Mouse (Mus musculus): ENCODE measurements around the gene Gm11634. TPM values are rescaled to one million over a fixed set of nuclear protein-coding genes. Genes with fewer than 3 reads are reported as not detected.

Gene Gm11634
- total RNA-seq, 2 experiments from 2014 or later, result not detected

GRCm38 (mm10) chr11:101581081-101581764, 17.8 kb downstream of the Gm11634 start:
- no peak for ATAC-seq (replicated peaks; ENCODE audit: low FRiP score, poor library complexity, severe bottlenecking)

- ATAC-seq (replicated peaks; ENCODE audit: low FRiP score, poor library complexity, severe bottlenecking), result no peak
Observed at GRCm38 (mm10) chr11:101576116-101576515, 22.9 kb downstream of the Gm11634 start.

- no peak for ATAC-seq (replicated peaks; ENCODE audit: low FRiP score, poor library complexity, severe bottlenecking)
Observed at GRCm38 (mm10) chr11:101568421-101568820, 30.6 kb downstream of the Gm11634 start.

- ATAC-seq (replicated peaks; ENCODE audit: low FRiP score, poor library complexity, severe bottlenecking), result peak; percentile 80
Observed at GRCm38 (mm10) chr11:101562391-101562790, 36.7 kb downstream of the Gm11634 start.

- no peak for ATAC-seq (replicated peaks; ENCODE audit: low FRiP score, poor library complexity, severe bottlenecking)
Observed at GRCm38 (mm10) chr11:101556954-101557353, 42.1 kb downstream of the Gm11634 start.

- ATAC-seq (replicated peaks; ENCODE audit: low FRiP score, poor library complexity, severe bottlenecking), result no peak
Observed at GRCm38 (mm10) chr11:101556541-101556940, 42.5 kb downstream of the Gm11634 start.

GRCm38 (mm10) chr11:101553354-101553930, 45.6 kb downstream of the Gm11634 start:
- no peak for ATAC-seq (replicated peaks; ENCODE audit: low FRiP score, poor library complexity, severe bottlenecking)

GRCm38 (mm10) chr11:101552476-101553300, 46.4 kb downstream of the Gm11634 start:
- peak; percentile 85 for ATAC-seq (replicated peaks; ENCODE audit: low FRiP score, poor library complexity, severe bottlenecking)

GRCm38 (mm10) chr11:101551751-101552475, 47.1 kb downstream of the Gm11634 start, which contains the start of the genes Brca1 and Nbr1:
Gene Brca1, minus strand, starts transcription at chr11:101551955.
Gene Nbr1, plus strand, starts transcription at chr11:101552149.
- peak; percentile 75 for ATAC-seq (replicated peaks; ENCODE audit: low FRiP score, poor library complexity, severe bottlenecking)

- ATAC-seq (replicated peaks; ENCODE audit: low FRiP score, poor library complexity, severe bottlenecking), result no peak
Observed at GRCm38 (mm10) chr11:101548526-101548925, 50.5 kb downstream of the Gm11634 start.

GRCm38 (mm10) chr11:101544132-101544531, 54.9 kb downstream of the Gm11634 start:
- ATAC-seq (replicated peaks; ENCODE audit: low FRiP score, poor library complexity, severe bottlenecking), result no peak

Other genes starting within 250 kb of the Gm11634 start
- gene G6pc, start 231.7 kb downstream of the Gm11634 start, total RNA-seq (2015; ENCODE audit: low replicate concordance), result not detected in 2 replicates
- not detected in 2 replicates for gene G6pc, start 231.7 kb downstream of the Gm11634 start, total RNA-seq (2017; ENCODE audit: low replicate concordance)
- 2.1 and 20.9 TPM in 2 replicates for gene Aarsd1, start 181.6 kb downstream of the Gm11634 start, total RNA-seq (2015; ENCODE audit: low replicate concordance)
- 13.1 and 27.7 TPM in 2 replicates for gene Aarsd1, start 181.6 kb downstream of the Gm11634 start, total RNA-seq (2017; ENCODE audit: low replicate concordance)
- 3.2 TPM in 1 of 2 replicates, not detected in the other for gene Gm27029, start 174.5 kb downstream of the Gm11634 start, total RNA-seq (2015; ENCODE audit: low replicate concordance)
- gene Gm27029, start 174.5 kb downstream of the Gm11634 start, total RNA-seq (2017; ENCODE audit: low replicate concordance), result not detected in 2 replicates
- 0.42 and 1.8 TPM in 2 replicates for gene Rundc1, start 174.2 kb downstream of the Gm11634 start, total RNA-seq (2015; ENCODE audit: low replicate concordance)
- gene Rundc1, start 174.2 kb downstream of the Gm11634 start, total RNA-seq (2017; ENCODE audit: low replicate concordance), result 1.8 and 2.6 TPM in 2 replicates
- gene Ptges3l, start 173.9 kb downstream of the Gm11634 start, total RNA-seq (2015; ENCODE audit: low replicate concordance), result not detected in 2 replicates
- gene Ptges3l, start 173.9 kb downstream of the Gm11634 start, total RNA-seq (2017; ENCODE audit: low replicate concordance), result not detected in 2 replicates
- 179 and 183 TPM in 2 replicates for gene Rpl27, start 157.0 kb downstream of the Gm11634 start, total RNA-seq (2015; ENCODE audit: low replicate concordance)
- gene Rpl27, start 157.0 kb downstream of the Gm11634 start, total RNA-seq (2017; ENCODE audit: low replicate concordance), result 266 and 615 TPM in 2 replicates
- 39.8 and 73.2 TPM in 2 replicates for gene Ifi35, start 150.8 kb downstream of the Gm11634 start, total RNA-seq (2015; ENCODE audit: low replicate concordance)
- gene Ifi35, start 150.8 kb downstream of the Gm11634 start, total RNA-seq (2017; ENCODE audit: low replicate concordance), result 43.6 and 47.4 TPM in 2 replicates
- not detected in 2 replicates for gene Rnd2, start 134.3 kb downstream of the Gm11634 start, total RNA-seq (2015; ENCODE audit: low replicate concordance)
- gene Rnd2, start 134.3 kb downstream of the Gm11634 start, total RNA-seq (2017; ENCODE audit: low replicate concordance), result not detected in 2 replicates
- 9.0 and 13.4 TPM in 2 replicates for gene Vat1, start 133.0 kb downstream of the Gm11634 start, total RNA-seq (2015; ENCODE audit: low replicate concordance)
- gene Vat1, start 133.0 kb downstream of the Gm11634 start, total RNA-seq (2017; ENCODE audit: low replicate concordance), result 4.7 and 6.1 TPM in 2 replicates
- gene Brca1, start 47.3 kb downstream of the Gm11634 start, total RNA-seq (2015; ENCODE audit: low replicate concordance), result 85.1 and 137 TPM in 2 replicates
- gene Brca1, start 47.3 kb downstream of the Gm11634 start, total RNA-seq (2017; ENCODE audit: low replicate concordance), result 153 and 177 TPM in 2 replicates
- 108 and 112 TPM in 2 replicates for gene Nbr1, start 47.1 kb downstream of the Gm11634 start, total RNA-seq (2015; ENCODE audit: low replicate concordance)
- gene Nbr1, start 47.1 kb downstream of the Gm11634 start, total RNA-seq (2017; ENCODE audit: low replicate concordance), result 82.8 and 107 TPM in 2 replicates
- 13.7 and 22.2 TPM in 2 replicates for gene Tmem106a, start 17.0 kb downstream of the Gm11634 start, total RNA-seq (2015; ENCODE audit: low replicate concordance)
- gene Tmem106a, start 17.0 kb downstream of the Gm11634 start, total RNA-seq (2017; ENCODE audit: low replicate concordance), result 2.6 and 3.0 TPM in 2 replicates
- gene Rdm1, start 27.9 kb upstream of the Gm11634 start, total RNA-seq (2015; ENCODE audit: low replicate concordance), result 81.1 and 91.4 TPM in 2 replicates
- gene Rdm1, start 27.9 kb upstream of the Gm11634 start, total RNA-seq (2017; ENCODE audit: low replicate concordance), result 34.5 and 43.0 TPM in 2 replicates
- gene Arl4d, start 66.3 kb upstream of the Gm11634 start, total RNA-seq (2015; ENCODE audit: low replicate concordance), result not detected in 2 replicates
- 1.0 and 1.5 TPM in 2 replicates for gene Arl4d, start 66.3 kb upstream of the Gm11634 start, total RNA-seq (2017; ENCODE audit: low replicate concordance)
- 14.7 and 19.8 TPM in 2 replicates for gene Dhx8, start 133.7 kb upstream of the Gm11634 start, total RNA-seq (2015; ENCODE audit: low replicate concordance)
- 24.0 and 39.3 TPM in 2 replicates for gene Dhx8, start 133.7 kb upstream of the Gm11634 start, total RNA-seq (2017; ENCODE audit: low replicate concordance)
- gene Etv4, start 186.1 kb upstream of the Gm11634 start, total RNA-seq (2015; ENCODE audit: low replicate concordance), result not detected in 2 replicates
- not detected in 2 replicates for gene Etv4, start 186.1 kb upstream of the Gm11634 start, total RNA-seq (2017; ENCODE audit: low replicate concordance)

Measured in erythroid progenitor cell, adult 5-6 weeks (primary cell).